Mouse (Mus musculus) 416B (cell line): ENCODE results near the gene Adam22.
A peak's percentile ranks its signal among the peaks of the same experiment; 100 is the strongest.

Experiments used
- DNase-seq: peaks from one replicate; pipeline ENCODE4 v3.0.0; 2011; ENCODE audit warnings: low read depth

Adam22 gene

GRCm38 (mm10) chr5:8164773-8165172 is 203.2 kb downstream of the Adam22 start:
- DNase-seq = peak; percentile 40

- no peak for DNase-seq
These were observed 216.3 kb downstream of the Adam22 start for GRCm38 (mm10) chr5:8151645-8152044.

GRCm38 (mm10) chr5:8146146-8146545 is 221.8 kb downstream of the Adam22 start:
- DNase-seq = no peak

- DNase-seq = no peak
These were observed 222.5 kb downstream of the Adam22 start for GRCm38 (mm10) chr5:8145473-8145872.

- DNase-seq = no peak
These were observed 235.4 kb downstream of the Adam22 start for GRCm38 (mm10) chr5:8132546-8132945.

- DNase-seq = no peak
These were observed 236.0 kb downstream of the Adam22 start for GRCm38 (mm10) chr5:8131918-8132317.

- no peak for DNase-seq
These were observed 238.2 kb downstream of the Adam22 start for GRCm38 (mm10) chr5:8129750-8130149.

- DNase-seq = no peak
These were observed 247.0 kb downstream of the Adam22 start for GRCm38 (mm10) chr5:8120926-8121325.

GRCm38 (mm10) chr5:8120087-8120486 is 247.9 kb downstream of the Adam22 start:
- no peak for DNase-seq

- DNase-seq = no peak
These were observed 251.3 kb downstream of the Adam22 start for GRCm38 (mm10) chr5:8116561-8117168.

GRCm38 (mm10) chr5:8112246-8112645 is 255.7 kb downstream of the Adam22 start:
- DNase-seq = no peak

- DNase-seq = no peak
These were observed 256.3 kb downstream of the Adam22 start for GRCm38 (mm10) chr5:8111691-8112090.

GRCm38 (mm10) chr5:8095689-8096088 is 272.3 kb downstream of the Adam22 start:
- no peak for DNase-seq

- no peak for DNase-seq
These were observed 273.0 kb downstream of the Adam22 start for GRCm38 (mm10) chr5:8094921-8095320.

GRCm38 (mm10) chr5:8088147-8088546 is 279.8 kb downstream of the Adam22 start:
- DNase-seq = no peak

- DNase-seq = no peak
These were observed 282.3 kb downstream of the Adam22 start for GRCm38 (mm10) chr5:8085661-8086060.

- no peak for DNase-seq
These were observed 285.0 kb downstream of the Adam22 start for GRCm38 (mm10) chr5:8082800-8083509.

- no peak for DNase-seq
These were observed 290.5 kb downstream of the Adam22 start for GRCm38 (mm10) chr5:8077481-8077880.

GRCm38 (mm10) chr5:8073901-8074561 is 293.9 kb downstream of the Adam22 start:
- no peak for DNase-seq

GRCm38 (mm10) chr5:8073406-8073805 is 294.6 kb downstream of the Adam22 start:
- DNase-seq = no peak

GRCm38 (mm10) chr5:8063207-8063606 is 304.8 kb downstream of the Adam22 start:
- no peak for DNase-seq

- peak; percentile 37 for DNase-seq
These were observed 305.5 kb downstream of the Adam22 start for GRCm38 (mm10) chr5:8062469-8062868.

- DNase-seq = no peak
These were observed 309.9 kb downstream of the Adam22 start for GRCm38 (mm10) chr5:8058056-8058455.
